Mouse (Mus musculus) forebrain, postnatal 0 days (tissue): ENCODE measurements around the gene Ero1lb. TPM values are rescaled to one million over a fixed set of nuclear protein-coding genes. Genes with fewer than 3 reads are reported as not detected.
A peak's percentile ranks its signal among the peaks of the same experiment; 100 is the strongest.

ENCODE experiments used
- ATAC-seq: fragments of 200-750 bp; cut with Nextera tagmentation; 2 replicates; pipeline ENCODE4 v1.8.0; 2017; ENCODE audit warnings: mild to moderate bottlenecking, moderate library complexity
- DNase-seq: peaks from one replicate; pipeline ENCODE4 v3.0.0-alpha.2; 2015
- H3K27ac ChIP-seq: fragments of 300-500 bp; sonication (generic); 2 replicates; pipeline ENCODE4 v1.5.1; 2014; ENCODE audit warnings: low read depth, mild to moderate bottlenecking, antibody characterized with exemption, low read length, moderate library complexity, mixed read lengths
- H3K27me3 ChIP-seq: fragments of 300-500 bp; sonication (generic); 2 replicates; pipeline ENCODE4 v1.6.1; 2014; ENCODE audit warnings: mild to moderate bottlenecking, low read length, mixed read lengths; ENCODE audit not compliant: insufficient read depth
- H3K36me3 ChIP-seq: fragments of 300-500 bp; sonication (generic); 2 replicates; pipeline ENCODE4 v1.6.1; 2014; ENCODE audit warnings: mild to moderate bottlenecking, moderate library complexity; ENCODE audit not compliant: insufficient read depth
- H3K4me1 ChIP-seq: fragments of 300-500 bp; sonication (generic); 2 replicates; pipeline ENCODE4 v1.6.1; 2014; ENCODE audit warnings: antibody characterized with exemption; ENCODE audit not compliant: insufficient read depth
- H3K4me2 ChIP-seq: fragments of 300-500 bp; sonication (generic); 2 replicates; pipeline ENCODE4 v1.6.1; 2014; ENCODE audit warnings: low read depth, mild to moderate bottlenecking, moderate library complexity
- H3K4me3 ChIP-seq: fragments of 300-500 bp; sonication (generic); 2 replicates; pipeline ENCODE4 v1.5.1; 2014; ENCODE audit warnings: low read depth, low read length, mixed read lengths
- H3K9ac ChIP-seq: fragments of 300-500 bp; sonication (generic); 2 replicates; pipeline ENCODE4 v1.6.1; 2014; ENCODE audit warnings: mild to moderate bottlenecking
- H3K9me3 ChIP-seq: fragments of 300-500 bp; sonication (generic); 2 replicates; pipeline ENCODE4 v1.6.1; 2016; ENCODE audit warnings: low read length
- CTCF ChIP-seq: sonication (generic); IDR thresholded peaks from 2 replicates; pipeline ENCODE4 v1.5.1; 2016; ENCODE audit warnings: antibody characterized with exemption, control low read depth, low read depth
- WGBS: fragments of 180-500 bp; shearing (Covaris S2); extraction: QIAGEN DNeasy Blood & Tissue Kit; methylation state at CpG from one replicate; pipeline ENCODE4 v1.1.7; 2014; 5-methylcytosine and 5-hydroxymethylcytosine counted together
- polyA plus RNA-seq: library from polyadenylated mRNA; unstranded; fragments of >200 nt; fragmentation: Nextera tagmentation; extraction: Ambion mirVana; gene quantifications from 2 replicates; pipeline ENCODE4 v1.2.1, GENCODE M21; 2015
- total RNA-seq: library from RNA; depleted of rRNA; stranded (reverse); fragments of >200 nt; gene quantifications from 2 replicates; pipeline ENCODE4 v1.2.3, GENCODE M21; 2014; rRNA removed

Gene Ero1lb
- 6.1 and 9.2 TPM in 2 replicates for total RNA-seq
- polyA plus RNA-seq = 5.3 and 7.2 TPM in 2 replicates

DNA sequence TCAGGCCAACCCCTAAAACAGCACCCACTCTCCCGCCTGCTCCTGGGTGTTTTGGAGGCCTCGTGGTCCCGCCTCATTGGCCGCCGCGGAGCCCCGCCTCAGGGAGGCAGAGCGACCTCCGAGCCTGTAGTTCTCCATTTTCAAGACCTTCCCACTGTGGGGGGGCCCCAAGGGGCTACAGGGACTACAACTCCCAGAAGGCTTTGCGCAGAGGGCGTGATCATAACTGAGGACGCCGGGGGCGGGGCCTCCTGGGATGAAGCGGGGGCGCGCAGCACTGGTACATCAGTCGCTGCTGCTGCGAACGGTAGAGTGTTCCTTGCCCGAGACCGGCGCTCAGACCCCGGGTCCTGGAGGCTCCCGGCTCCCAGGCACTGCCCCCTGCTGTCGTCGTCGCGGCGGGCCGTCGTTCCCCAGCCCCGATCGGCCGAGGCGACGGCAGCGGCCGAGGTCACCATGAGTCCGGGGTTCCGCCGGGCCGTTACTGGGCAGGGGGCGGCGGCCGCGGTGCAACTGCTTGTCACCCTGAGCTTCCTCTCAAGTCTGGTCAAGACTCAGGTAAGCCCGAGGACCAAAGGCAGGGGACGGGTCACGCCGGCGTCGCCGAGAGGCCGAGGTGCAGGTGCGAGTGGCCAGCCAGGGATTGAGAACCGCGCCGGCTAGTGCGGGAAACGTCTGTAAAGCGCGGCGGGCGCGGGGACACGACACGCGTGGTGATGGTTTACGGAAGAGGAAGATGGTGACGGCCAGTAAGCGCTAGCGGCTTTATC is at the start of gene Ero1lb:
Gene Ero1lb (plus strand): TSS at position 254 of the 770 bp plus-strand sequence.
- peak; percentile 48; the same call in 1 of the 2 replicates for TF ChIP-seq CTCF
- peak within 1 kb of the TSS; percentile 74 for H3K9ac ChIP-seq
- H3K4me2 ChIP-seq = peak within 1 kb of the TSS; percentile 79
- H3K27ac ChIP-seq = no peak within 1 kb of the TSS
- H3K4me3 ChIP-seq = peak within 1 kb of the TSS; percentile 90
- no peaks in the 10 kb centered on the region for H3K36me3 ChIP-seq
- peak; percentile 99 for ATAC-seq
- WGBS = under 1% methylated on average over 72 of the region's 73 CpGs
- DNase-seq = peak; percentile 99
- no peaks in the 10 kb centered on the region for H3K27me3 ChIP-seq
- H3K4me1 ChIP-seq = peaks cover 8% of the 10 kb centered on the region; the same call in 1 of the 2 replicates
- no peaks in the 10 kb centered on the region for H3K9me3 ChIP-seq

DNA sequence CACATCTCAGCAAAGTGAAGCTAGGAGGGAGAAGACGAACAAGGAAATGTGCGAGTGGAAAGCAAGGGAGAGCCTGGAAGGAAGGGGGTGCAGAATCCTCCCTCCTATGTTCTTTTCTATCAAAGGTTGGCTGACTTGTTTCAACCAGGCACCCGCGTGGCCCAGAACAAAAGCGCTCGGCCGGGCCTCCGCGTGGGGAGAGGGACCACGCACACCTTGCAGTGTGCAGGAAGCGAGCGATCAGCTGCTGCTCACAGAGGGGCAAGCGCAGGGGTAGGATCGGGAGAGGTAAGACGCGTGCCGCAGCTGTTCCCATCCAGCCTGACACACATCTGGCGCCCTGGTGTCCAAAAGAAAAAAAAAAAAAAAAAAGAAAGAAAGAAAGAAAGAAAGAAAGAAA is 46.3 kb upstream of the Ero1lb start:
- no peaks in the 10 kb centered on the region for H3K27me3 ChIP-seq
- peak overlapping the region; percentile 55 for H3K9ac ChIP-seq
- ATAC-seq (peak; percentile 45), DNase-seq (peak; percentile 31)
- H3K4me3 ChIP-seq = peak overlapping the region; percentile 55
- H3K4me2 ChIP-seq = peak overlapping the region; percentile 94
- TF ChIP-seq CTCF = no peak
- no peak overlapping the region for H3K27ac ChIP-seq
- 0 out of 2 replicates have a peak, but pooled peaks cover 3% of the 10 kb centered on the region for H3K4me1 ChIP-seq
- H3K9me3 ChIP-seq = no peaks in the 10 kb centered on the region
- H3K36me3 ChIP-seq = no peaks in the 10 kb centered on the region
- 2% methylated on average over 18 of the region's 18 CpGs for WGBS

DNA sequence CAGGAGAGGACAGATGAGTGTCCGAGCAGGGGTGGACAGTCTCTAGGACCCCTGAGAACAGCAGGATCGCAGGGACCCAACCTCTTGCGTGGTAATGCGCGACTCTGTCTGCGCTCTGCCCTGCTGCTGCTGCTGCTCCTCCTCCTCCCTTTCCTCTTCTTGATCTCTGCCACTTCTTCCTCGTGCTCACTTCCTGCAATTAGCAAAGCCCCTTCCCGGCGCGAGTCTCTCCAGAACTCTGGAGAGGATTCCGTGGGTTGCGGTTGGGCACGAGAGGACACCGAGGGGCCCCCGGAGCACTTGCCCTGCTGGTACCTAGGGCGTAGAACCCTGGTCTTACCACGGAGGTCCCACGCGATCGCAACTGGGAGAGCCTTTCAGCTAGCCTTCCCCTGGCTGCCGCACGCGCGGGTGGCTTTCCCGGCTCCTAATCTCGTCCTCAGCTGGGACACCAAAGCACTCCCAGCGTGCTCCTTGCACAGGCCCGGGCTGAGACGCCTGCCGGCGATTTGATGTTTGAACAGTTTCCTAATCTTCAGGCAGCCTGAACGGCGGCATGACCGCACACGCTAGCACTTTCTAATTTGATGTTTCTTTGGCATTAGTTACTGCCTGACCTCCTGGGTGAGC is 45.6 kb upstream of the Ero1lb start, which contains the start of gene Edaradd:
Gene Edaradd (minus strand): TSS at position 484 of the 630 bp plus-strand sequence.
- WGBS = 2% methylated on average over 35 of the region's 35 CpGs
- peak within 1 kb of the TSS; percentile 94 for H3K4me2 ChIP-seq
- ATAC-seq (peak; percentile 91), DNase-seq (peak; percentile 73)
- peak; percentile 52 for TF ChIP-seq CTCF
- H3K4me1 ChIP-seq = 0 out of 2 replicates have a peak, but pooled peaks cover 3% of the 10 kb centered on the region
- H3K36me3 ChIP-seq = no peaks in the 10 kb centered on the region
- no peak within 1 kb of the TSS for H3K27ac ChIP-seq
- peak within 1 kb of the TSS; percentile 55 for H3K9ac ChIP-seq
- H3K9me3 ChIP-seq = no peaks in the 10 kb centered on the region
- no peaks in the 10 kb centered on the region for H3K27me3 ChIP-seq
- peak within 1 kb of the TSS; percentile 55 for H3K4me3 ChIP-seq

DNA sequence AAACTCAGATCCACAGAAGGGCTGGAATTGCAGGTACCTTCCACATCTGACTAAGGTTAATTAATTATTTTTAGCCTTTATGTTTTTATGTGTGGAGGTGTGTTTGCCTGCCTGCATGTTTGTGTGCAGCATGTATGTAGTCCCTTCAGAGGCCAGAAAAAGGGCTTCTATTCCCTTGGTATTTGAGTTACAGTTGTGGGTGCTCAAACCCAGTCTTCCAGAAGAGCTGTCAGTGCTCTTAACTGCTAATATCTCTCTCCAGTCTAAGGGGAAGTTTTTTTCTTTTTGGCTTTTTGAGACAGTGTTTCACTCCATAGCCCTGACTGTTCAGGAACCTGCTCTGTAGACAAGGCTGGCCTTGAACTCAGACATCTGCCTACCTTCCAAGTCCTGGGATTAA is 43.3 kb upstream of the Ero1lb start:
- H3K9me3 ChIP-seq = no peaks in the 10 kb centered on the region
- no peaks in the 10 kb centered on the region for H3K36me3 ChIP-seq
- H3K9ac ChIP-seq = no peak overlapping the region
- no peak overlapping the region for H3K4me3 ChIP-seq
- 0 out of 2 replicates have a peak, but pooled peaks cover 3% of the 10 kb centered on the region for H3K4me1 ChIP-seq
- ATAC-seq = no peak
- no peaks in the 10 kb centered on the region for H3K27me3 ChIP-seq
- no peak overlapping the region for H3K4me2 ChIP-seq
- DNase-seq = no peak
- H3K27ac ChIP-seq = no peak overlapping the region
- no peak for TF ChIP-seq CTCF

DNA sequence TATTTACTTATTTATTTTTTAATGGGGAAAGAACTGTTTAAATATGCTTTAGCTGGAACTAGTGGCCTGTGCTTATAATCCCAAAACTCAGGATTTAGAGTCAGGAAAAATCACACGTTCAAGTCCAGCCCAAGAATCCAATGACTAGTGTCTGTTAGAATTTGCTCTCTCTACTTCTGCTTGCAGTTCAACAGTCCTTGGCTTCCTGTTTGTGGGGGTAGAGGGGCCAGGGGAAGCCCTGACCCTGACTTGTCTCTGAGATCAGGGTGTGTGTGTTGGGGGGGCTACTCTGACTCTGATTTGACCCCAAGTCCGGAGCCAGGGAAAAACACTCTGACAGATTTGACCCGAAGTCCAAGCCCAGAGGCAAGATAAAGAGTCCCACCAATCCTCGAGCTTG is 40.0 kb upstream of the Ero1lb start:
- H3K36me3 ChIP-seq = no peaks in the 10 kb centered on the region
- ATAC-seq (no peak), DNase-seq (no peak)
- no peaks in the 10 kb centered on the region for H3K4me1 ChIP-seq
- H3K4me2 ChIP-seq = no peak overlapping the region
- no peak overlapping the region for H3K9ac ChIP-seq
- no peaks in the 10 kb centered on the region for H3K27me3 ChIP-seq
- no peak overlapping the region for H3K27ac ChIP-seq
- WGBS = 93% methylated on average over 4 of the region's 4 CpGs
- H3K4me3 ChIP-seq = no peak overlapping the region
- no peak for TF ChIP-seq CTCF
- no peaks in the 10 kb centered on the region for H3K9me3 ChIP-seq

DNA sequence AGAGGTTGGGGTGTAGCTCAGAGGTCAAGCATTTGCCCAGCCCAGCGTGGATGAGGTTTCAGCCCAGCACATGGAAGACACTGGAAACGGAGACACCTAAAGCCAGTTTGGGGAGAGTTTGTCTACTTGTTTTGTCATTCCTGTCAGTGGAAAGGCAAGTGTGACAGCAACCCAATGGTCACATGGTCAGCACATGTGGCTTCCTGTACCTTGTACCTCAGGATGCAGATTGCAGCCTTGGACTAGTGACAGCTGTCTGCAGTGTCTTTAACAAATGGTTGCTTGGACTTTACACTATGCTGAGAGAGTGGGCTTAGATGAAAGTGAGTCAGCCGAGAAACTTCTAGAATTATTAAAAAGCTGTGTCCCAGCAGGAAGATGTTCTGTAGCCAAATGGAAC is 31.0 kb upstream of the Ero1lb start:
- TF ChIP-seq CTCF = no peak
- no peak for DNase-seq

DNA sequence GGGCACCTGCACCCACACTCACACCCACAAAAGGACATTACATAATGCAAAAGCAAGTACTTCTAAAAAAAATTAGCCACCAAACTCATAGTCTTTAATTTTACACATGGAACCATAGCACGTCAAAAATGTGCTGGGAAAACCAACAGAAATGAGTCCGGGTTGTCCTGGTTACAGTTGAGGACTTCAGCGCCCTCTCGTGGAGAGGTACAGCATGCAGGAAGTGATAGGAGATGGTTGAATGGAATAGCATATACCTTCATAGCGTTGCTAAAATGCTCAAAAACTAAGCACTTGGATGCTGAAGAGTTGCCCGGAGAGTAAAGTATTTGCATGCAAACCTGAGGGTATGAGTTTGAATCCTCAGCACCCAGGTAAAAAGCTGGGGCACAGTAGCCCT is 27.7 kb upstream of the Ero1lb start:
- Histone ChIP-seq H3K9me3 (no peaks in the 10 kb centered on the region), H3K27me3 (no peaks in the 10 kb centered on the region), H3K4me2 (no peak overlapping the region), H3K4me1 (0 out of 2 replicates have a peak, but pooled peaks cover 7% of the 10 kb centered on the region), H3K36me3 (no peaks in the 10 kb centered on the region), H3K9ac (no peak overlapping the region), H3K27ac (no peak overlapping the region), H3K4me3 (no peak overlapping the region)
- TF ChIP-seq CTCF = 0 out of 2 replicates have a peak, but pooled peaks have one; percentile 25
- no peak for ATAC-seq
- no peak for DNase-seq
- WGBS = 68% methylated on average over 6 of the region's 6 CpGs

More for the DNA sequence above, 31.0 kb upstream of the Ero1lb start:
- H3K4me3 ChIP-seq = no peak overlapping the region
- no peak overlapping the region for H3K9ac ChIP-seq
- H3K27ac ChIP-seq = no peak overlapping the region
- 89% methylated on average over 3 of the region's 3 CpGs for WGBS
- no peak for ATAC-seq
- no peaks in the 10 kb centered on the region for H3K4me1 ChIP-seq
- no peaks in the 10 kb centered on the region for H3K9me3 ChIP-seq
- H3K36me3 ChIP-seq = no peaks in the 10 kb centered on the region
- H3K4me2 ChIP-seq = no peak overlapping the region
- no peaks in the 10 kb centered on the region for H3K27me3 ChIP-seq
